Mouse (Mus musculus) stomach, embryonic 14.5 days (tissue): Measurements from ENCODE around the gene Adam12. TPM values are rescaled to one million over a fixed set of nuclear protein-coding genes. Genes with fewer than 3 reads are reported as not detected.
A peak's percentile ranks its signal among the peaks of the same experiment; 100 is the strongest.

Experiments used
- ATAC-seq: fragments of 200-750 bp; cut with Nextera tagmentation; 2 replicates; pipeline ENCODE4 v1.8.0; 2017; ENCODE audit warnings: low read depth, moderate TSS enrichment; ENCODE audit not compliant: insufficient number of reproducible peaks, insufficient read depth, low FRiP score
- H3K27ac ChIP-seq: fragments of 300-500 bp; sonication (generic); 2 replicates; pipeline ENCODE4 v1.5.1; 2014; ENCODE audit warnings: mild to moderate bottlenecking, low read length, moderate library complexity, mixed read lengths
- H3K27me3 ChIP-seq: fragments of 300-500 bp; sonication (generic); 2 replicates; pipeline ENCODE4 v1.6.1; 2014; ENCODE audit warnings: low read length, control low read depth, mixed read lengths; ENCODE audit not compliant: control insufficient read depth, insufficient read depth
- H3K36me3 ChIP-seq: fragments of 300-500 bp; sonication (generic); 2 replicates; pipeline ENCODE4 v1.6.1; 2014; ENCODE audit warnings: mild to moderate bottlenecking, control low read depth, low read length, moderate library complexity, mixed read lengths; ENCODE audit not compliant: control insufficient read depth, insufficient read depth
- H3K4me1 ChIP-seq: fragments of 300-500 bp; sonication (generic); 2 replicates; pipeline ENCODE4 v1.6.1; 2014; ENCODE audit warnings: low read length, control low read depth, mixed read lengths; ENCODE audit not compliant: control insufficient read depth, insufficient read depth
- H3K4me2 ChIP-seq: fragments of 300-500 bp; sonication (generic); replicated peaks from 2 replicates; pipeline ENCODE4 v1.6.1; 2014; ENCODE audit warnings: low read depth, low read length, control low read depth
- H3K4me3 ChIP-seq: fragments of 300-500 bp; sonication (generic); 2 replicates; pipeline ENCODE4 v1.5.1; 2014; ENCODE audit warnings: low read depth, low read length, control low read depth
- H3K9ac ChIP-seq: fragments of 300-500 bp; sonication (generic); replicated peaks from 2 replicates; pipeline ENCODE4 v1.6.1; 2014; ENCODE audit warnings: low read depth, mild to moderate bottlenecking, control low read depth, low read length, moderate library complexity, mixed read lengths
- H3K9me3 ChIP-seq: fragments of 300-500 bp; sonication (generic); 2 replicates; pipeline ENCODE4 v1.6.1; 2016; ENCODE audit warnings: low read depth, low read length, control low read depth; ENCODE audit not compliant: control insufficient read depth
- WGBS: fragments of 180-500 bp; shearing (Covaris S2); extraction: QIAGEN DNeasy Blood & Tissue Kit; methylation state at CpG from one replicate; pipeline ENCODE4 v1.1.7; 2014; 5-methylcytosine and 5-hydroxymethylcytosine counted together
- polyA plus RNA-seq: library from polyadenylated mRNA; unstranded; fragments of >200 nt; fragmentation: Nextera tagmentation; extraction: Ambion mirVana; gene quantifications from 2 replicates; pipeline ENCODE4 v1.2.1, GENCODE M21; 2014

Gene Adam12
- polyA plus RNA-seq = 10.9 and 13.0 TPM in 2 replicates

- H3K9me3 ChIP-seq = no peaks in the 10 kb centered on the region
- H3K4me1 ChIP-seq = 0 out of 2 replicates have a peak, but pooled peaks cover 3% of the 10 kb centered on the region
- H3K9ac ChIP-seq = no peak within 1 kb of the TSS
- no peak within 1 kb of the TSS for H3K27ac ChIP-seq
- no peak within 1 kb of the TSS for H3K4me2 ChIP-seq
- H3K27me3 ChIP-seq = no peaks in the 10 kb centered on the region
- no peak for ATAC-seq
- H3K36me3 ChIP-seq = no peaks in the 10 kb centered on the region
- no peak within 1 kb of the TSS for H3K4me3 ChIP-seq
- WGBS = 70% methylated on average over 14 of the region's 14 CpGs
Observed at GRCm38 (mm10) chr7:134231378-134232346, at the start of gene Adam12. Gene Adam12 (minus strand): TSS chr7:134232146.

- Histone ChIP-seq H3K4me1 (no peaks in the 10 kb centered on the region), H3K27ac (no peak overlapping the region), H3K27me3 (no peaks in the 10 kb centered on the region), H3K9ac (no peak overlapping the region), H3K9me3 (no peaks in the 10 kb centered on the region), H3K36me3 (no peaks in the 10 kb centered on the region), H3K4me2 (no peak overlapping the region), H3K4me3 (no peak overlapping the region)
- 71% methylated on average over 5 of the region's 5 CpGs for WGBS
- no peak for ATAC-seq
Observed at GRCm38 (mm10) chr7:134272956-134273355, 41.0 kb upstream of the Adam12 start.

DNA sequence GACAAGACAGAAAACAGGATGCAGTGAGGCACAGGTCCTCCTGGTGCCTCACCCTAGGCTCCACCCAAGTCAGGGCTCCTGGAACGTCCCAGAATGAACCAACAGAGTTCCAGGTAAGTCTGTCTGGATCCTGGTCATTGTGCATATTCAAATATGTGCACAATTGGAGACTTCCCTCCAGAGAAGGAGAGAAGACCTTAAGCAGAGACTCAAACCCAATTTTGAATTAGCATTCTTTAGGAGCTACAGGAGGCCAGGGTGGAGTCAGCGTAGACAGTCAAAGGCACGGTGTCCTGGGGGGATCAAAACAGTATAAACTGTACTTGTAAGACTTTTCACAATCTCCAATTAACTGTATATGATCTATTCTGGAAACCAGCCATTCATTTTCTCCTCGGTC, 40.5 kb upstream of the Adam12 start:
- no peak overlapping the region for H3K27ac ChIP-seq
- H3K4me3 ChIP-seq = no peak overlapping the region
- no peaks in the 10 kb centered on the region for H3K27me3 ChIP-seq
- no peak for ATAC-seq
- H3K4me2 ChIP-seq = no peak overlapping the region
- no peaks in the 10 kb centered on the region for H3K36me3 ChIP-seq
- WGBS = 74% methylated on average over 4 of the region's 4 CpGs
- H3K4me1 ChIP-seq = no peaks in the 10 kb centered on the region
- no peaks in the 10 kb centered on the region for H3K9me3 ChIP-seq
- H3K9ac ChIP-seq = no peak overlapping the region

GRCm38 (mm10) chr7:134265783-134266182, 33.8 kb upstream of the Adam12 start:
- no peak overlapping the region for H3K4me3 ChIP-seq
- H3K9ac ChIP-seq = no peak overlapping the region
- H3K4me1 ChIP-seq = peaks cover 9% of the 10 kb centered on the region; the same call in 1 of the 2 replicates
- no peaks in the 10 kb centered on the region for H3K27me3 ChIP-seq
- H3K36me3 ChIP-seq = no peaks in the 10 kb centered on the region
- no peaks in the 10 kb centered on the region for H3K9me3 ChIP-seq
- H3K27ac ChIP-seq = no peak overlapping the region
- ATAC-seq = no peak
- 75% methylated on average over 4 of the region's 4 CpGs for WGBS
- H3K4me2 ChIP-seq = no peak overlapping the region

GRCm38 (mm10) chr7:134263146-134263906, 31.4 kb upstream of the Adam12 start:
- WGBS = 41% methylated on average over 4 of the region's 4 CpGs
- no peak overlapping the region for H3K4me3 ChIP-seq
- H3K9me3 ChIP-seq = no peaks in the 10 kb centered on the region
- no peaks in the 10 kb centered on the region for H3K27me3 ChIP-seq
- no peaks in the 10 kb centered on the region for H3K36me3 ChIP-seq
- H3K4me1 ChIP-seq = peaks cover 9% of the 10 kb centered on the region; the same call in 1 of the 2 replicates
- no peak for ATAC-seq
- no peak overlapping the region for H3K9ac ChIP-seq
- H3K27ac ChIP-seq = no peak overlapping the region
- no peak overlapping the region for H3K4me2 ChIP-seq

DNA sequence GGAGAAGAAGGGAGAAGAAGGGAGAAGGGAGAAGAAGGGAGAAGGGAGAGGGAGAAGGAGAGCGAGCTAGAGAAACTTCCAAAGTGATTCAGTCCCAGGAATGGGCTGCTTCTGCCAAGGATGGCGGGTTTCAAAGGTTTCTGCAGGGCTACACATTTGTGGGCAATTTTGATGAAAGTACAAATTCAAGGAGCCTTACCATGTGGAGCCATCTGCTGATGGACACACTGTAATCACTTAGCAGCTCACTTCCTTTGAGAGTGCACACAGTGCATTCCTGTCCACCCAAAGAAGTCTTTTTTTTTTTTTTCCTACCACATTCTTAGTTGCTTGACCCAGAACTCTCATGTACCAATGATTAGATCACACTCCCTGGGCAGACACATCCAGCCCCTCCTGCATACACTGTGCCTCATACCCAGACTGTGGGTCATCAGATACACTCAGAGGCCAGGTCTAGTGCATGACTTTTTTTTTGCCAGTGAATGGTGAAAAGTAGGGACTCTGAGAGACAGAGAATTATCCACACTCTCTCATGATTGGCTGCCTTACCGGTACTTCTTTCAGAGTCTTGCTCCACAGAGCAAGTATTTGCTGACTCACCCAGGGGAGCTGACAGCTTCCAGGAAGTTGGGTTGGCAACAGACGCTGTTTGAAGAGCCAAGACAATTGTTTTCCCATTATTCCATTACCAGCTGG, 29.2 kb upstream of the Adam12 start:
- H3K36me3 ChIP-seq = no peaks in the 10 kb centered on the region
- ATAC-seq = peak; percentile 14; the same call in 1 of the 2 replicates
- H3K4me1 ChIP-seq = peaks cover 9% of the 10 kb centered on the region; the same call in 1 of the 2 replicates
- H3K4me3 ChIP-seq = no peak overlapping the region
- no peak overlapping the region for H3K27ac ChIP-seq
- H3K27me3 ChIP-seq = no peaks in the 10 kb centered on the region
- 44% methylated on average over 4 of the region's 4 CpGs for WGBS
- no peak overlapping the region for H3K4me2 ChIP-seq
- H3K9me3 ChIP-seq = no peaks in the 10 kb centered on the region
- H3K9ac ChIP-seq = no peak overlapping the region

DNA sequence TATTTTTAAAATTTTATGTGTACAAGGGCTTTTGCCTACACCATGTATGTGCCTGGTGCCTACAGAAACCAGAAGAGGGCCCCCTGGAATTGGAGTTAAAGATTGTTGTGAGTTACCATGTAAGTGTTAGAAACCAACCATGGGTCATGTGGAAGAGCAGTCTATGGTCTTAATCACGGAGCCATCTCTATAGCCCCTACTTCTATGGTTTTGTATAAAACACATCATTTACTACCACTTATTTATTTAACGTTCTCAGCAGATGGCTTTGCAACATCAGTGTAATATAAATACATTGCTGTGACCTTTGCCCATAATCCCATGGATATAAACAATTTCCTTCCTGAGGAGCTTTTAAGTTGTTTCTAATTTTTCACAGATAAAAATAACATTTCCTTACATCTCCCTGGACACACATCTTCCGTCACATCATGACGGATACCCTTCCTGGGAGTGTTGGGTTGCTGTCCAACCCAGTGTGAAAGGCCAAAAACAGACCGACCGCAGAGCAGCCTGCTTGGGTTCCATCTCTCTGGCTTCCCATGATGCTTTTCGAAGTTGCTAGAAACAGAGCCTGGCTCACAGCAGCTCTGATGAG, 18.4 kb upstream of the Adam12 start:
- WGBS = 37% methylated on average over 7 of the region's 7 CpGs
- H3K27ac ChIP-seq = no peak overlapping the region
- no peak for ATAC-seq

GRCm38 (mm10) chr7:134248041-134248440, 16.1 kb upstream of the Adam12 start:
- H3K4me2 ChIP-seq = no peak overlapping the region
- no peak overlapping the region for H3K27ac ChIP-seq
- H3K36me3 ChIP-seq = no peaks in the 10 kb centered on the region
- ATAC-seq = no peak
- no peak overlapping the region for H3K9ac ChIP-seq
- H3K9me3 ChIP-seq = no peaks in the 10 kb centered on the region
- H3K27me3 ChIP-seq = no peaks in the 10 kb centered on the region
- H3K4me3 ChIP-seq = no peak overlapping the region
- 90% methylated on average over 2 of the region's 2 CpGs for WGBS
- no peaks in the 10 kb centered on the region for H3K4me1 ChIP-seq

More for the DNA sequence above, 18.4 kb upstream of the Adam12 start:
- no peaks in the 10 kb centered on the region for H3K36me3 ChIP-seq
- H3K27me3 ChIP-seq = no peaks in the 10 kb centered on the region
- no peaks in the 10 kb centered on the region for H3K4me1 ChIP-seq
- H3K4me3 ChIP-seq = no peak overlapping the region
- H3K9me3 ChIP-seq = no peaks in the 10 kb centered on the region
- H3K9ac ChIP-seq = no peak overlapping the region
- H3K4me2 ChIP-seq = no peak overlapping the region
